Mouse (Mus musculus): ENCODE data around the gene Nfic. TPM values are rescaled to one million over a fixed set of nuclear protein-coding genes. Genes with fewer than 3 reads are reported as not detected.

The Nfic gene
- polyA plus RNA-seq, 1 experiment from 2014 or later = 6.9 TPM

- WGBS = 87% methylated on average over 5 of the region's 5 CpGs
- H3K36me3 ChIP-seq (ENCODE audit: control insufficient read depth, insufficient read depth, low read length) = peaks cover 5% of the 10 kb centered on the region
- H3K4me1 ChIP-seq (ENCODE audit: control insufficient read depth, insufficient read depth, low read length) = peaks cover 20% of the 10 kb centered on the region
- H3K27me3 ChIP-seq (ENCODE audit: control insufficient read depth, insufficient read depth, low read length) = no peaks in the 10 kb centered on the region
- no peak overlapping the region for H3K9ac ChIP-seq (ENCODE audit: low read length)
- H3K4me3 ChIP-seq (ENCODE audit: low read depth, low read length) = no peak overlapping the region
- no peaks in the 10 kb centered on the region for H3K9me3 ChIP-seq (ENCODE audit: control insufficient read depth, low read length)
- DNase-seq (ENCODE audit: low spot score, missing footprints) (no peak), ATAC-seq (ENCODE audit: low FRiP score) (no peak)
- no peak overlapping the region for H3K4me2 ChIP-seq
- no peak overlapping the region for H3K27ac ChIP-seq (ENCODE audit: low read depth, low read length)
Observed at GRCm38 (mm10) chr10:81382039-81382438, 73.4 kb downstream of the Nfic start.

- Histone ChIP-seq H3K27ac (ENCODE audit: low read depth, low read length) (no peak overlapping the region), H3K4me1 (ENCODE audit: control insufficient read depth, insufficient read depth, low read length) (peaks cover 20% of the 10 kb centered on the region), H3K36me3 (ENCODE audit: control insufficient read depth, insufficient read depth, low read length) (peaks cover 3% of the 10 kb centered on the region; the same call in 1 of the 2 replicates), H3K4me2 (no peak overlapping the region), H3K9me3 (ENCODE audit: control insufficient read depth, low read length) (no peaks in the 10 kb centered on the region), H3K9ac (ENCODE audit: low read length) (no peak overlapping the region), H3K27me3 (ENCODE audit: control insufficient read depth, insufficient read depth, low read length) (no peaks in the 10 kb centered on the region), H3K4me3 (ENCODE audit: low read depth, low read length) (no peak overlapping the region)
- no peak for DNase-seq (ENCODE audit: low spot score, missing footprints)
- 89% methylated on average over 6 of the region's 6 CpGs for WGBS
- no peak for ATAC-seq (ENCODE audit: low FRiP score)
Observed at GRCm38 (mm10) chr10:81379809-81380378, 75.5 kb downstream of the Nfic start.

- DNase-seq (ENCODE audit: low spot score, missing footprints) = no peak
- peak overlapping the region; percentile 65 for H3K27ac ChIP-seq (ENCODE audit: low read depth, low read length)
- H3K4me1 ChIP-seq (ENCODE audit: control insufficient read depth, insufficient read depth, low read length) = peaks cover 18% of the 10 kb centered on the region
- H3K4me3 ChIP-seq (ENCODE audit: low read depth, low read length) = peak overlapping the region; percentile 86
- peak overlapping the region; percentile 55 for H3K4me2 ChIP-seq
- peaks cover 5% of the 10 kb centered on the region; the same call in 1 of the 2 replicates for H3K36me3 ChIP-seq (ENCODE audit: control insufficient read depth, insufficient read depth, low read length)
- ATAC-seq (ENCODE audit: low FRiP score) = peak; percentile 4
- no peaks in the 10 kb centered on the region for H3K27me3 ChIP-seq (ENCODE audit: control insufficient read depth, insufficient read depth, low read length)
- no peaks in the 10 kb centered on the region for H3K9me3 ChIP-seq (ENCODE audit: control insufficient read depth, low read length)
- 59% methylated on average over 3 of the region's 3 CpGs for WGBS
- peak overlapping the region; percentile 71 for H3K9ac ChIP-seq (ENCODE audit: low read length)
Observed at GRCm38 (mm10) chr10:81379183-81379553, 76.3 kb downstream of the Nfic start.

GRCm38 (mm10) chr10:81378553-81379182 is 76.8 kb downstream of the Nfic start:
- Histone ChIP-seq H3K9ac (ENCODE audit: low read length) (peak overlapping the region; percentile 96), H3K9me3 (ENCODE audit: control insufficient read depth, low read length) (no peaks in the 10 kb centered on the region), H3K36me3 (ENCODE audit: control insufficient read depth, insufficient read depth, low read length) (peaks cover 6% of the 10 kb centered on the region; the same call in 1 of the 2 replicates), H3K27me3 (ENCODE audit: control insufficient read depth, insufficient read depth, low read length) (no peaks in the 10 kb centered on the region), H3K27ac (ENCODE audit: low read depth, low read length) (peak overlapping the region; percentile 65), H3K4me3 (ENCODE audit: low read depth, low read length) (peak overlapping the region; percentile 86), H3K4me2 (peak overlapping the region; percentile 55), H3K4me1 (ENCODE audit: control insufficient read depth, insufficient read depth, low read length) (peaks cover 18% of the 10 kb centered on the region)
- WGBS = under 1% methylated on average over 44 of the region's 46 CpGs
- ATAC-seq (ENCODE audit: low FRiP score) (peak; percentile 97), DNase-seq (ENCODE audit: low spot score, missing footprints) (peak; percentile 100)

- Histone ChIP-seq H3K27ac (ENCODE audit: low read depth, low read length) (peak within 1 kb of the TSS; percentile 65), H3K4me3 (ENCODE audit: low read depth, low read length) (peak within 1 kb of the TSS; percentile 86), H3K9me3 (ENCODE audit: control insufficient read depth, low read length) (no peaks in the 10 kb centered on the region), H3K9ac (ENCODE audit: low read length) (peak within 1 kb of the TSS; percentile 96), H3K4me1 (ENCODE audit: control insufficient read depth, insufficient read depth, low read length) (peaks cover 18% of the 10 kb centered on the region), H3K4me2 (peak within 1 kb of the TSS; percentile 88), H3K36me3 (ENCODE audit: control insufficient read depth, insufficient read depth, low read length) (peaks cover 6% of the 10 kb centered on the region), H3K27me3 (ENCODE audit: control insufficient read depth, insufficient read depth, low read length) (no peaks in the 10 kb centered on the region)
- peak; percentile 79 for ATAC-seq (ENCODE audit: low FRiP score)
- 2% methylated on average over 45 of the region's 59 CpGs for WGBS
- no peak for DNase-seq (ENCODE audit: low spot score, missing footprints)
Observed at GRCm38 (mm10) chr10:81377793-81378552, 77.5 kb downstream of the Nfic start, which contains the start of gene Fzr1. Gene Fzr1, minus strand, starts transcription at chr10:81378516.

- H3K27me3 ChIP-seq (ENCODE audit: control insufficient read depth, insufficient read depth, low read length) = no peaks in the 10 kb centered on the region
- ATAC-seq (ENCODE audit: low FRiP score) (no peak), DNase-seq (ENCODE audit: low spot score, missing footprints) (no peak)
- 74% methylated on average over 2 of the region's 2 CpGs for WGBS
- peak overlapping the region; percentile 88 for H3K4me2 ChIP-seq
- H3K36me3 ChIP-seq (ENCODE audit: control insufficient read depth, insufficient read depth, low read length) = peaks cover 6% of the 10 kb centered on the region
- peak overlapping the region; percentile 96 for H3K9ac ChIP-seq (ENCODE audit: low read length)
- H3K27ac ChIP-seq (ENCODE audit: low read depth, low read length) = no peak overlapping the region
- H3K9me3 ChIP-seq (ENCODE audit: control insufficient read depth, low read length) = no peaks in the 10 kb centered on the region
- H3K4me3 ChIP-seq (ENCODE audit: low read depth, low read length) = peak overlapping the region; percentile 86
- H3K4me1 ChIP-seq (ENCODE audit: control insufficient read depth, insufficient read depth, low read length) = peaks cover 18% of the 10 kb centered on the region
Observed at GRCm38 (mm10) chr10:81377362-81377664, 78.1 kb downstream of the Nfic start.

- no peaks in the 10 kb centered on the region for H3K27me3 ChIP-seq (ENCODE audit: control insufficient read depth, insufficient read depth, low read length)
- no peak overlapping the region for H3K27ac ChIP-seq (ENCODE audit: low read depth, low read length)
- H3K4me2 ChIP-seq = peak overlapping the region; percentile 88
- DNase-seq (ENCODE audit: low spot score, missing footprints) (no peak), ATAC-seq (ENCODE audit: low FRiP score) (no peak)
- H3K36me3 ChIP-seq (ENCODE audit: control insufficient read depth, insufficient read depth, low read length) = peaks cover 6% of the 10 kb centered on the region
- H3K4me3 ChIP-seq (ENCODE audit: low read depth, low read length) = peak overlapping the region; percentile 86
- no peaks in the 10 kb centered on the region for H3K9me3 ChIP-seq (ENCODE audit: control insufficient read depth, low read length)
- H3K9ac ChIP-seq (ENCODE audit: low read length) = peak overlapping the region; percentile 2
- WGBS = 41% methylated on average over 6 of the region's 6 CpGs
- peaks cover 18% of the 10 kb centered on the region for H3K4me1 ChIP-seq (ENCODE audit: control insufficient read depth, insufficient read depth, low read length)
Observed at GRCm38 (mm10) chr10:81376561-81377361, 78.7 kb downstream of the Nfic start.

- Histone ChIP-seq H3K27ac (ENCODE audit: low read depth, low read length) (no peak overlapping the region), H3K9ac (ENCODE audit: low read length) (no peak overlapping the region), H3K27me3 (ENCODE audit: control insufficient read depth, insufficient read depth, low read length) (no peaks in the 10 kb centered on the region), H3K4me1 (ENCODE audit: control insufficient read depth, insufficient read depth, low read length) (peaks cover 18% of the 10 kb centered on the region), H3K4me2 (no peak overlapping the region), H3K9me3 (ENCODE audit: control insufficient read depth, low read length) (no peaks in the 10 kb centered on the region), H3K4me3 (ENCODE audit: low read depth, low read length) (no peak overlapping the region; the same call in 1 of the 2 replicates), H3K36me3 (ENCODE audit: control insufficient read depth, insufficient read depth, low read length) (peaks cover 11% of the 10 kb centered on the region)
- DNase-seq (ENCODE audit: low spot score, missing footprints) = no peak
- WGBS = 90% methylated on average over 10 of the region's 10 CpGs
- ATAC-seq (ENCODE audit: low FRiP score) = no peak
Observed at GRCm38 (mm10) chr10:81375322-81375721, 80.1 kb downstream of the Nfic start.

All from midbrain, embryonic 11.5 days (tissue).